Comparison of ENCODE assay signal across 12 mouse cellular contexts in genomic region chr8:88290326-88291304, GRCm38 (mm10). TPM values are rescaled to one million over a fixed set of nuclear protein-coding genes. Genes with fewer than 3 reads are reported as not detected.
DNase-seq lines count a peak whose midpoint lies in the region; ATAC-seq lines count a peak whose summit lies in the region.
"Had no signal": no experiment of that assay in that cellular context is flagged by ENCODE, and none has a peak within 500 bp of the region (broad histone marks: within the 10 kb centered on the region; RNA-seq: fewer than 3 reads in every experiment).

No protein-coding gene starts in this region.

- DNase-seq in 416B (ENCODE audit: low read depth), result peak; percentile 51
- peak; percentile 66 for DNase-seq in CD4-positive, CD25-positive, alpha-beta regulatory T cell, adult 2 months (ENCODE audit: low read depth, low spot score)
- DNase-seq in induced T-regulatory cell, adult 2 months (ENCODE audit: low read depth), result peak; percentile 81
- DNase-seq in right cerebral cortex, postnatal 10 days (ENCODE audit: low spot score in 2 of 2), result no peak
- no peak for DNase-seq in cerebellum, adult 9-11 months
- no peak for DNase-seq in kidney, adult 11 months
- DNase-seq: adrenal gland, adult 2 months; cerebellum, adult 18-20 months; kidney, postnatal 10 days; lung, adult 18-20 months; right cerebral cortex, postnatal 14 days had no signal

- ATAC-seq in neutrophil, adult 5-6 weeks (ENCODE audit: extremely low read depth, insufficient number of reproducible peaks, low FRiP score, poor library complexity, severe bottlenecking), result 0 out of 2 replicates have a peak, but pooled peaks have one; percentile 13

RNA-seq across cellular contexts. Expression of gene Adcy7, which starts 18.4 kb away (rescaled TPM):
- 106 and 107 TPM in 2 replicates for total RNA-seq in neutrophil, adult 5-6 weeks (2017)

Comparison
In these comparisons a context has a peak if more than half of its experiments do, and no peak if none do; other contexts are left out.
1. DNase-seq: peak in 416B (single experiment), CD4-positive, CD25-positive, alpha-beta regulatory T cell, adult 2 months (single experiment) and induced T-regulatory cell, adult 2 months (single experiment); none in right cerebral cortex, postnatal 10 days (0 of 2), cerebellum, adult 9-11 months (single experiment) and kidney, adult 11 months (single experiment).